Mouse (Mus musculus) MN1 (cell line): ENCODE results near the gene Aagab.

ENCODE experiments used
- DNase-seq: peaks from one replicate; pipeline ENCODE4 v3.0.0-alpha.2; 2016; ENCODE audit warnings: low spot score

The Aagab gene

GRCm38 (mm10) chr9:63672797-63673493 lies 70.5 kb downstream of the Aagab start:
- DNase-seq = peak; percentile 55

- DNase-seq = no peak
Measured at GRCm38 (mm10) chr9:63673494-63673805, 71.0 kb downstream of the Aagab start.

DNA sequence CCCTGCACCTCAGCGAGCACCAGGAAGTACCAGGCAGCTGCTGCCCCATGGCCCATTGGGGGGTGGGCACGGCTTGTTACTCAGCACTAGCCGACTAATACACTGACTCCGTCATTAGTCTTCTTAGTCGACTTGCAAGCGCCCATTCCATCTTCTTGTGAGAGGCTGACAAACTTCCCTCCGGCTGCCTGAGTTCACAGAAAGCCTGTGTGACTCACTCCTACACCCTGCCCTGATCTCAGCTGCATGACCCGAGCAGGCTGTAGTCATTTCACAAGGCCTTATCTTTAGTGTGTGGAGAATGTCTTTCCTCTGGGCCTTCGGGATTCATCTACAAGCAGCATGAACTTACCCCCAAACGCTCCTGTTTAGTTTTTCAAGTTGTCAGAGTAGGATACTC lies 72.2 kb downstream of the Aagab start:
- DNase-seq = no peak

DNA sequence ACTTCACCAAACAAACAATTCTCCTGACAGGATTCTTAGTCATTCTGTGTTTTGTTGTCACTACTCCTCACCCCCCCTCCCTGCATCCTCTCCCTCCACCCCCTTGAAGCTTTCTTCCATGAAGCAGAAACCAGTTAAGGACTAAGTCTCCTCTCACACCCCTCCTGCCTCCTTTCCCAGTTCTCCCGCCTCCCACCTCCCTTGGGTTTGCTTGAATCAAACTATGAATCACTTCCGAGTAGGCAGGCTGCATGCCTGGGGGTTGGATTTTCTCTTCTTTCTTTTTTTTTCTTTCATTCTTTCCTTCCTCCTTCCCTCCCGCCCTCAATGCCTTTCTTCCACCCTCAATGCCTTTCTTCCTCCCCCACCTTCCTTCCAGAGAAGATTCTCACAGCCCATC lies 75.2 kb downstream of the Aagab start:
- DNase-seq = peak; percentile 37

DNA sequence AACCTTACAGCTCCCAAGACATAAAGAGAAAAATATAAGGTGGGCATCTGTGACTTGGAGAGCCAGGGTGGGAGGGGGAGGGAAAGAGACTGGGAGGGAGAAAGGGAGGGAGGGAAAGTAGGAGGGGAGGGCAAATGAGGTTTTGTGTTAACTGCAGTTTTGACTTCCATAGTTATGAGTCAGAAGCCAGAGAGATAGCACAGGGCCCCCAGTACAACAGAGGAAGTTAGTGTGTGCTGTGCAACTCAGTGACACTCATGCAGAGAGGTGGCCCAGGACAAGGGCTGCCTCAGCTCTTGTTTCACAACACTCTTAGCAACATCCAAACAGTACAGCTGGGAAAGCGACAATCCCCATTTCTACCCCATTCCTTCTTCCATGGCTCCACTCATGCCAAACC lies 75.6 kb downstream of the Aagab start:
- DNase-seq = no peak

- no peak for DNase-seq
Measured at GRCm38 (mm10) chr9:63682301-63682700, 79.8 kb downstream of the Aagab start.

DNA sequence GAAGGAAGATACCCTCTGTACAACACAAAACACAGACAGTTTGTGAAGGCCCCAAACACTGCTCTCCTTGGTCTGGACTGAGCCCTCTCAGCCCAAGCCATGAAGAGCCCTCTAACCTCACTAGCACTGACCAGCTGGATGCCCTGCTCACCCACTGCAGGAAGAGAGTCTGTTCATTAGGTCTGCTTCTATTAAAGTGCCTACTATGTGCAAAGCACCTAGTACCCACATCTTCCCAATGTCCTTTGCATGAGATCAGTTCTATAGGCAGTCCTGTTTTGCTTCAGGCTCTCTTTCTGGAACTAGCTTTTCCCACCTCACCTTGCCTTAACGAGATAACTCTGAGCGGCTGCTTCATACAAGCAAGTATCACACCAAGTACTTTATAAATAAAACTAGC lies 80.5 kb downstream of the Aagab start:
- DNase-seq = no peak

- DNase-seq = no peak
Measured at GRCm38 (mm10) chr9:63684277-63684676, 81.8 kb downstream of the Aagab start.

DNA sequence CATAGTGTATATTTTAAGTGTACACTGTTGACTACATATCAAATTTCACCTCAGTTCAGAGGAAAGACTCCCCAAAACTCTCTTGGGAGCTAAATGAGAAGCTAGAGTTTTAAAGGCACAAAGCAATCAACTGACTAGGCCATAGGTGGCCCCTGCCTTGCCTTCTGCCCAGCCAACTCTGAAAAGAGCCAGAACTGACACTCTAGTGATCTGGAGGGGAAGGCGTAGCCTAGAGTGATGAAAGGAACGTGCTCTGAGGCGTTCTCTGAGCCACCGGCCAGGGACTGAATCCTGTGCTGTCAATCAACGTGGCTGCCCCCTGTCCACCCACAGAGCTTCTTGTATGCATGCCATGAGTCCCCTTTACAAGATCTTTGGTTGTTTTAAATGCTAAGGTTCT lies 82.9 kb downstream of the Aagab start:
- DNase-seq = no peak

- DNase-seq = no peak
Measured at GRCm38 (mm10) chr9:63687413-63688015, 85.1 kb downstream of the Aagab start.

DNA sequence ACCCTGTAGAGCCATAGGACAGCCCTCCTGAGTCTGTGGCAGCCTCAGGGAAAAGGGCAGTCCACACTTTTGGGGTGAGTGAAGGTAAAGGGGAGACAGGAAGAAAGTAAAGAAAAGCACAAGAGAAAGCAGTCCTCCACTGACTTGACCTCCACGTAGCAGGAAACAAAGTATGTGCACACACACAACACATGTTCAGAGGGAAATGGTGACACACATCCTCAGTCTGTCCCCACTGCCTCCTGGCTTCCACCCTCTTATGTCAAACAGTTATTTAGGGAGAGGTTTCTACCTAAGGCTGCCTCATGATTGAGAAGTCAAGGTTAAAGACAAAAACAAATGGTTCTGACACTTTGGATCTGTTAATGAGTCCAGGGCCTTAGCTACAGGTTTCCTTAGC lies 88.1 kb downstream of the Aagab start:
- no peak for DNase-seq

- no peak for DNase-seq
Measured at GRCm38 (mm10) chr9:63691960-63692359, 89.5 kb downstream of the Aagab start.
